In the genomic region with DNA sequence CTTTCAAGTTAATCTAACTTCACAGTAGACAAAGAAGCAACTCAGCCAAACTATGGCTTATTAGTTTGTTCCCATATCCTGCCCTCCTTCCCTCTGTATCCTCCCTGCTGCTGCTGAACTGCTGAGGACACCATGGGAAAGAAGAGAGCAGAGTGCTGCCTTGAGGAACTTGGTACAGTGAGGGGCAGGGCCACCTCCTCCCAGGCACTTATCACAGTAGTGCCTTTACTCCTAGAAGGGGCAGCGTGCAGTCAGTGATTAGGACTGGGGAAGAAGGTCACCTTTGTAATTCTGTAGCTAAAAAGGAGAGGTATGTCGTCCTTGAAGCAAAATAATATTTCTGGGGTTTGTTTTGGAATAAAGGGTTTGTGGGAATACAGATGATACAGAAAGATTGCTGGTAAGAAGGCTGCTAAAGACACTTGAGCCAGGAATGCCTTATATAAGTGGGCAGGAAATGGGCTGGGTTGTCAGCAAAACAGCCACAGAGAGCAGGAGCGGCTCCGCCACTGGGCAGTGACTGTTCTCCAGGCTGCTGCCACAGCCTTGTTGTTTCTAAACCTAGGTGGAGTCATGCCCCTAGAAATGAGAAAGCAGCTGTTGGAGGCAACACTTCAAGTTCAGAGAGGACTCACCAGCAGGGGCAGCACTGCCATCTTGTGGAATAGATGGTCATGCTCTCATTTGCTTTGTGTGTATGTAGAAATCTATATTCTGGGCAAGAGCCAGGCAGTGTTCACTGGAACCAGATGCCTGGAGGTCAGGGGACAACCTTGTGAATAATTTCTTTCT, we compare ENCODE assay signal across 8 mouse cellular contexts. TPM values are rescaled to one million over a fixed set of nuclear protein-coding genes. Genes with fewer than 3 reads are reported as not detected.
A peak's percentile ranks its signal among the peaks of the same experiment; 100 is the strongest.
DNase-seq lines count a peak whose midpoint lies in the region; ATAC-seq lines count a peak whose summit lies in the region.

No protein-coding gene starts in this region.

- no peak overlapping the region for H3K4me3 ChIP-seq in hindbrain, embryonic 14.5 days (replicated peaks; ENCODE audit: low read length)

- H3K27me3 ChIP-seq in hindbrain, embryonic 14.5 days (ENCODE audit: control insufficient read depth, insufficient read depth, low read length): no peaks in the 10 kb centered on the region

- WGBS in hindbrain, embryonic 14.5 days: 66% methylated on average over 4 of the region's 4 CpGs

- peaks cover 30% of the 10 kb centered on the region for H3K36me3 ChIP-seq in hindbrain, embryonic 14.5 days (replicated peaks; ENCODE audit: control insufficient read depth, insufficient read depth)

- no peak overlapping the region for H3K4me2 ChIP-seq in hindbrain, embryonic 14.5 days (replicated peaks)

- H3K9me3 ChIP-seq in hindbrain, embryonic 14.5 days (ENCODE audit: control insufficient read depth, low read length): no peaks in the 10 kb centered on the region

- H3K27ac ChIP-seq in hindbrain, embryonic 14.5 days: peak overlapping the region; percentile 45; the same call in 1 of the 2 replicates

- peak; percentile 84 for DNase-seq in R1 (ENCODE audit: low read depth, low spot score)
- DNase-seq in cerebellum, postnatal 36 days: peak; percentile 77 to 82
- peak; percentile 77 to 90 for DNase-seq in frontal cortex, postnatal 36 days (ENCODE audit: low spot score in 2 of 2)
- DNase-seq in hindbrain, embryonic 14.5 days (ENCODE audit: low spot score): peak; percentile 83
- DNase-seq in layer of hippocampus, postnatal 25 days (ENCODE audit: extremely low spot score in 1 of 2, low spot score in 1 of 2): peak; percentile 52 to 75
- peak; percentile 87 for DNase-seq in lung, postnatal 14 days
- DNase-seq in retina, adult 2 months (ENCODE audit: low read depth, low spot score): peak; percentile 61
- peak; percentile 88 for DNase-seq in thymus, postnatal 25 days

- peak; percentile 74; the same call in 1 of the 2 replicates for ATAC-seq in hindbrain, embryonic 14.5 days (ENCODE audit: low FRiP score)

- H3K9ac ChIP-seq in hindbrain, embryonic 14.5 days: no peak overlapping the region

- no peaks in the 10 kb centered on the region for H3K4me1 ChIP-seq in hindbrain, embryonic 14.5 days (replicated peaks; ENCODE audit: control insufficient read depth, insufficient read depth, low read length)

RNA-seq across cellular contexts. Expression of gene Cnbd2, which starts 33.7 kb away (rescaled TPM):
- 5.8 and 8.0 TPM in 2 replicates for polyA plus RNA-seq in hindbrain, embryonic 14.5 days (2014; fragmentation: Nextera tagmentation; extraction: Ambion mirVana)
- total RNA-seq in layer of hippocampus, postnatal 25 days (2021): 1 to 10 TPM; 4.3 to 4.6 TPM

RNA-seq across cellular contexts. Expression of gene Scand1, which starts 34.1 kb away (rescaled TPM):
- 93.0 and 104 TPM in 2 replicates for polyA plus RNA-seq in hindbrain, embryonic 14.5 days (2014; fragmentation: Nextera tagmentation; extraction: Ambion mirVana)
- total RNA-seq in layer of hippocampus, postnatal 25 days (2021): 100 to 1,000 TPM in 1 of 2 experiments, 10 to 100 TPM in 1; 99.6 to 114 TPM
